Mouse (Mus musculus) megakaryocyte, embryonic 14.5 days (primary cell): ENCODE results near the gene Cd40lg.

ENCODE experiments used
- FLI1 ChIP-seq: IDR thresholded peaks from 2 replicates; pipeline ENCODE4 v1.6.1; 2012; ENCODE audit warnings: low read length, inconsistent platforms, mixed read lengths
- GATA1 ChIP-seq: IDR thresholded peaks from 3 replicates; pipeline ENCODE4 v1.6.1; 2012; ENCODE audit warnings: mixed read lengths, low read length, inconsistent platforms, borderline replicate concordance

GRCm38 (mm10) chrX:57189335-57189734 lies 22.6 kb upstream of the Cd40lg start:
- TF ChIP-seq GATA1 (no peak), FLI1 (no peak)
